Mouse (Mus musculus) stomach, postnatal 0 days (tissue): ENCODE results near the gene Lrrc61. TPM values are rescaled to one million over a fixed set of nuclear protein-coding genes. Genes with fewer than 3 reads are reported as not detected.

ENCODE experiments used
- ATAC-seq: fragments of 200-750 bp; cut with Nextera tagmentation; 2 replicates; pipeline ENCODE4 v1.8.0; 2017; ENCODE audit not compliant: low FRiP score, low TSS enrichment
- DNase-seq: peaks from one replicate; pipeline ENCODE4 v3.0.0-alpha.2; 2016; ENCODE audit warnings: low spot score
- H3K27ac ChIP-seq: fragments of 300-500 bp; sonication (generic); replicated peaks from 2 replicates; pipeline ENCODE4 v1.5.1; 2014; ENCODE audit warnings: mild to moderate bottlenecking, control low read depth
- H3K27me3 ChIP-seq: fragments of 300-500 bp; sonication (generic); 2 replicates; pipeline ENCODE4 v1.6.1; 2014; ENCODE audit warnings: low read length; ENCODE audit not compliant: control insufficient read depth, insufficient read depth
- H3K36me3 ChIP-seq: fragments of 300-500 bp; sonication (generic); 2 replicates; pipeline ENCODE4 v1.6.1; 2014; ENCODE audit warnings: low read length, mixed read lengths; ENCODE audit not compliant: control insufficient read depth, insufficient read depth
- H3K4me1 ChIP-seq: fragments of 300-500 bp; sonication (generic); replicated peaks from 2 replicates; pipeline ENCODE4 v1.6.1; 2014; ENCODE audit warnings: antibody characterized with exemption; ENCODE audit not compliant: control insufficient read depth, insufficient read depth
- H3K4me2 ChIP-seq: fragments of 300-500 bp; sonication (generic); replicated peaks from 2 replicates; pipeline ENCODE4 v1.6.1; 2014; ENCODE audit warnings: low read depth, mild to moderate bottlenecking, control low read depth, moderate library complexity
- H3K4me3 ChIP-seq: fragments of 300-500 bp; sonication (generic); 2 replicates; pipeline ENCODE4 v1.5.1; 2014; ENCODE audit warnings: low read depth, low read length, control low read depth
- H3K9ac ChIP-seq: fragments of 300-500 bp; sonication (generic); 2 replicates; pipeline ENCODE4 v1.6.1; 2014; ENCODE audit warnings: mild to moderate bottlenecking, low read length, control low read depth, mixed read lengths
- H3K9me3 ChIP-seq: fragments of 300-500 bp; sonication (generic); 2 replicates; pipeline ENCODE4 v1.6.1; 2016; ENCODE audit warnings: low read length; ENCODE audit not compliant: control insufficient read depth
- CTCF ChIP-seq: IDR thresholded peaks from 2 replicates; pipeline ENCODE4 v1.5.1; 2016; ENCODE audit warnings: antibody characterized with exemption, low read depth, mild to moderate bottlenecking, moderate library complexity
- EP300 ChIP-seq: optimal IDR thresholded peaks from 2 replicates; pipeline ENCODE3; 2016; ENCODE audit warnings: antibody characterized with exemption
- WGBS: fragments of 180-500 bp; shearing (Covaris S2); extraction: QIAGEN DNeasy Blood & Tissue Kit; methylation state at CpG from one replicate; pipeline ENCODE4 v1.1.7; 2014; 5-methylcytosine and 5-hydroxymethylcytosine counted together
- polyA plus RNA-seq: library from polyadenylated mRNA; unstranded; fragments of >200 nt; fragmentation: Nextera tagmentation; extraction: Ambion mirVana; gene quantifications from 2 replicates; pipeline ENCODE4 v1.2.1, GENCODE M21; 2015

The Lrrc61 gene
- polyA plus RNA-seq, 1 experiment from 2014 or later = 3.9 TPM

DNA sequence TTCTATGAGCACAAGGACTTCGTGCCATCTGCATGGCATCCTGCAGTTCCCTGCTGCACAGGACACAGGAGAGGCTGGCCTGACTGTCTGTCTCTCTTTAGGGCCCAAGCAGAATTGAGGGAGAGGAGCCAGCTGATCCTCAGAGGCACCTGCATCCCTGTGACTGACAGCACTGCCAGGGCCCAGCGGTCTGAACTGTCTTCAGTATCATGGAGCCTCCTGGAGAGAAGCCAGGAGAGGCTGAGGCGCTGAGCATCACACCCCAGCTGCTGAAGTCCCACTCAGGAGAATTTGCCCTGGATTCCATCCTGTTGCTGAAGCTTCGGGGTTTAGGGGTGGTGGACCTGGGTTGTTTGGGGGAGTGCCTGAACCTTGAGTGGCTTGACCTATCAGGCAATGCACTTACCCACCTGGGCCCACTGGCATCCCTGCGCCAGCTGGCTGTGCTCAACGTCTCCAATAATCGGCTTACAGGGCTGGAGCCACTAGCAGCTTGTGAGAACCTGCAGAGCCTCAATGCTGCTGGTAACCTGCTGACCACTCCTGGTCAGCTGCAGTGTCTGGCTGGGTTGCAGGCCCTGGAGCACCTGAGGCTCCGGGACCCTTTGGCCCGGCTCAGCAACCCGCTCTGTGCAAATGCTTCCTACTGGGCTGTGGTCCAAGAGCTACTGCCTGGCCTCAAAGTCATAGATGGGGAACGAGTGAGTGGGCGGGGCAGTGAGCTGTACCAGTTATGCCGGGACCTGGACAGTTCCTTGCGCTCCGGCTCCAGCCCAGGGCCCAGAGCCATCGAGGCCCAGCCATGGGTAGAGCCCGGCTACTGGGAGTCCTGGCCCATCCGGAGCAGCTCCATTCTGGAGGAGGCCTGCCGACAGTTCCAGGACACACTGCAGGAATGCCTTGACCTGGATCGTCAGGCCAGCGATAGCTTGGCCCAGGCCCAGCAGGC lies 13.7 kb downstream of the Lrrc61 start:
- Histone ChIP-seq H3K27ac (peak overlapping the region; percentile 70), H3K4me3 (no peak overlapping the region), H3K9me3 (no peaks in the 10 kb centered on the region), H3K4me1 (0 out of 2 replicates have a peak, but pooled peaks cover 3% of the 10 kb centered on the region), H3K36me3 (peaks cover 2% of the 10 kb centered on the region; the same call in 1 of the 2 replicates), H3K4me2 (peak overlapping the region; percentile 29; the same call in 1 of the 2 replicates), H3K27me3 (no peaks in the 10 kb centered on the region), H3K9ac (no peak overlapping the region)
- 46% methylated on average over 21 of the region's 21 CpGs for WGBS
- TF ChIP-seq EP300 (no peak), CTCF (no peak)
- ATAC-seq (peak; percentile 38; the same call in 1 of the 2 replicates), DNase-seq (peak; percentile 37)

DNA sequence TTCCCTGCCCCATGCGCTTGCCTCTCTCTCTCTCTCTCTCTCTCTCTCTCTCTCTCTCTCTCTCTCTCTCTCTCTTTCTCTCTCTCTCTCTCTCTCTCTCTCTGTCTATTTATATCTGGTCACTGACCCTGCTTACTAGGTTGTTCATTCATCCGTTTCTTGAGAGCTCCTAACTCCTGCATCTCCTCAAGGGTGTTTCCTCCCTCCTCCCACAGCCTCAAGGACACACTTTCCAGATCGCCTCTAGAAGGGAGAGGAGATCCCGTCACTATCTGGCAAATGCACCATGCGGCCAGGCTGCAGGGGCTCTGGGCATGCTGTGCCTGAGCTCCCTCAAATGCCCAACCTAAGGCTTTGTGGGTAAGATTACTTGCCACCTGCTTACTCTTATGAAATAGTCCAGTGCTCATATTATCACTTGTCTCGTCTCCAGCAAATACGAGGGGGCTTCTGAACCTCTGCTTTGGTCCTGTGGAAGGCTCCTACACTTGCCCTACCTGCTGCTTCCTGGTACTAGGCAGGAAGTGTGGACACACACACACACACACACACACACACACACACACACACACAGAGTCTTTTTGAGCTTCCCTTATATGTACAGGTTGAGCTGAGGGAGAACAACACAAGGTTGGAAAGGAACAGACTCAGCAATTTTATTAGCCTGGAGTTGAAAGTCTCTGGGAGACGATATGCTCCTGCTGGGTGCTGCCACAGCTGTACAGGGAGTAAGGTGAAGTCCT lies 14.6 kb downstream of the Lrrc61 start:
- Histone ChIP-seq H3K4me3 (no peak overlapping the region), H3K27ac (peak overlapping the region; percentile 70; the same call in 1 of the 2 replicates), H3K27me3 (no peaks in the 10 kb centered on the region), H3K4me1 (0 out of 2 replicates have a peak, but pooled peaks cover 3% of the 10 kb centered on the region), H3K4me2 (peak overlapping the region; percentile 29; the same call in 1 of the 2 replicates), H3K9ac (peak overlapping the region; percentile 13; the same call in 1 of the 2 replicates), H3K9me3 (no peaks in the 10 kb centered on the region), H3K36me3 (peaks cover 2% of the 10 kb centered on the region; the same call in 1 of the 2 replicates)
- 50% methylated on average over 8 of the region's 8 CpGs for WGBS
- no peak for ATAC-seq
- no peak for DNase-seq
- TF ChIP-seq EP300 (no peak), CTCF (no peak)

DNA sequence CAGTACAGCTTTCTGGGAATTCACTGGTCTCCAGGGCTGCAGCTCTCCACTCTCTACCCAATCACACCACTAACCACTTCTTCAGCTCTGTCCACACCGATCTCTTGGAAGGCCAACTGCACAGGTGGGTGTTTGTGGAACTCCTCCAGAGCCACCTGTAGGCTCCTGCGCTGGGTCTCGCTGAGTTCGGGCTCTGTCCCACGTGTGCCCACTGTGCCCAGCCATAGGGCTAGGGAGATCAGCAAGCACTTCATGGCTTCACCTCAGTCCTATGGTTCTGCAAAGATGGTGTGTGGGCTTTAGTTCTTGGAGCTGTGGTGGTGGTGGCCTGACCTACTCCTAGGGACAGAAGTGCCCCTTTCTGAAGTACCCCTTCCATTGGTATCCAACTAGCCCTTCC lies 17.4 kb downstream of the Lrrc61 start:
- Histone ChIP-seq H3K4me3 (peak overlapping the region; percentile 33), H3K27me3 (no peaks in the 10 kb centered on the region), H3K36me3 (peaks cover 2% of the 10 kb centered on the region; the same call in 1 of the 2 replicates), H3K9ac (peak overlapping the region; percentile 54), H3K27ac (peak overlapping the region; percentile 73), H3K9me3 (no peaks in the 10 kb centered on the region), H3K4me2 (peak overlapping the region; percentile 47), H3K4me1 (0 out of 2 replicates have a peak, but pooled peaks cover 3% of the 10 kb centered on the region)
- ATAC-seq (no peak), DNase-seq (no peak)
- TF ChIP-seq EP300 (no peak), CTCF (no peak)
- 86% methylated on average over 5 of the region's 5 CpGs for WGBS

DNA sequence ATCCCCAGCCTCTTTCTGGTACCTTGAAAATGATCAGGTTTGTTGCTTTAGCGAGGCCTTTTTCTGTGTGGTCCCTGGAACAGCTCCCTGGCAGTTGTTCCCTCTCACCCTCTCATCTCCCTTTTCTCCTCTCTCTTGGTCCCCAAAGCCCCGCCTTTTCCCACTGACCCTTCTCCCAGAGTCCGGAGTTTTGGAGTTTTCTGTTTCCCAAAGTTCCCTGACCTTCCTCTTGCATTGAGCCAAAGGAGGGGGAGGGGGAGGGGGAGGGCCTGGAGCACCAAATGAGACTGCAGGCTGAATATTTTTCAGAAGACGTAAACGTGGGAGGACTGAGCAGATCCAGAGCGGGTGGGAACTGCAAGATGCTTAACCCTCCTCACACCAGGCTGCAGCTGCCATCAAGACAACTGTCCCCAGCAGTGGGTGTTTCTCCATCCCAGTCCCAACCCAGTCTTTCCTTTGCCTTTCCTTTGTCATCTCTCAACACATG lies 18.0 kb downstream of the Lrrc61 start, which contains the start of gene Rarres2:
TSS of gene Rarres2 (minus strand) at position 218 of the 490 bp plus-strand sequence.
- H3K9ac ChIP-seq = peak within 1 kb of the TSS; percentile 54
- no peaks in the 10 kb centered on the region for H3K9me3 ChIP-seq
- peaks cover 2% of the 10 kb centered on the region; the same call in 1 of the 2 replicates for H3K36me3 ChIP-seq
- ATAC-seq (peak; percentile 63; the same call in 1 of the 2 replicates), DNase-seq (peak; percentile 53)
- no peak for TF ChIP-seq CTCF
- TF ChIP-seq EP300 = no peak
- no peaks in the 10 kb centered on the region for H3K27me3 ChIP-seq
- H3K27ac ChIP-seq = peak within 1 kb of the TSS; percentile 78
- 21% methylated on average over 6 of the region's 6 CpGs for WGBS
- peak within 1 kb of the TSS; percentile 47 for H3K4me2 ChIP-seq
- peak within 1 kb of the TSS; percentile 33 for H3K4me3 ChIP-seq
- 0 out of 2 replicates have a peak, but pooled peaks cover 3% of the 10 kb centered on the region for H3K4me1 ChIP-seq

- Histone ChIP-seq H3K4me1 (0 out of 2 replicates have a peak, but pooled peaks cover 3% of the 10 kb centered on the region), H3K27ac (peak overlapping the region; percentile 78), H3K9me3 (no peaks in the 10 kb centered on the region), H3K4me2 (no peak overlapping the region), H3K4me3 (no peak overlapping the region), H3K36me3 (peaks cover 2% of the 10 kb centered on the region; the same call in 1 of the 2 replicates), H3K9ac (no peak overlapping the region), H3K27me3 (no peaks in the 10 kb centered on the region)
- 41% methylated on average over 10 of the region's 10 CpGs for WGBS
- no peak for TF ChIP-seq CTCF
- peak; percentile 27; the same call in 1 of the 2 replicates for ATAC-seq
- no peak for DNase-seq
These were observed 18.7 kb downstream of the Lrrc61 start for GRCm38 (mm10) chr6:48573280-48573679.
